Mouse (Mus musculus): ENCODE data around the gene Simc1. TPM values are rescaled to one million over a fixed set of nuclear protein-coding genes. Genes with fewer than 3 reads are reported as not detected.

The Simc1 gene
- total and polyA plus RNA-seq, 3 experiments: 6.2 to 16.6 (median 6.8) TPM

DNA sequence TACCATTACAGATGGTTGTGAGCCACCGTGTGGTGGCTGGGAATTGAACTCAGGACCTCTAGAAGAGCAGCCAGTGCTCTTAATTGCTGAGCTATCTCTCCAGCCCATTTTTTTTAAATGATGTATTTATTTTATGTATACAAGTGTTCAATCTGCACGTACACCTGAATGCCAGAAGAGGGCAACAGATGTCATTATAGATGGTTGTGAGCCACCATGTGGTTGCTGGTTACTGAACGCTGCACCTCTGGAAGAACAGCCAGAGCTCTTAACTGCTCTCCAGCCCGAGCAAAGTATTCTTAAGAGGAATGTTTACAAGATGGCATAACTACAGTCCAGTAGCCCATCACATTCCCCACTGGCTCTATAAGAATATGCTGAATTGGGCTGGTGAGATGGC, 31.6 kb upstream of the Simc1 start:
- Histone ChIP-seq H3K4me2 (ENCODE audit: insufficient read depth, low read depth, poor library complexity, severe bottlenecking) (no peak overlapping the region), H3K79me2 (replicated peaks; ENCODE audit: control insufficient read depth, extremely low read depth, insufficient read depth, poor library complexity, severe bottlenecking) (peaks cover 17% of the 10 kb centered on the region), H3K9ac (ENCODE audit: insufficient read depth, low read depth) (no peak overlapping the region), H3K4me3 (replicated peaks in 1 of 3; ENCODE audit: low read depth in 2 of 3, low read length in 2 of 3, poor library complexity in 1 of 3) (no peak overlapping the region), H3K4me1 (ENCODE audit: control insufficient read depth in 1 of 2, insufficient read depth in 2 of 2) (peaks cover 7 to 14% of the 10 kb centered on the region in 2 experiments), H3K9me3 (replicated peaks; ENCODE audit: low read length) (peaks cover 4% of the 10 kb centered on the region), H3K27me3 (replicated peaks) (no peaks in the 10 kb centered on the region), H3K27ac (ENCODE audit: insufficient read depth, low read depth) (no peak overlapping the region), H3K36me3 (replicated peaks in 1 of 2; ENCODE audit: control insufficient read depth in 1 of 2, insufficient read depth in 1 of 2, low read length in 1 of 2) (peaks cover 5 to 8% of the 10 kb centered on the region in 2 experiments)
- in situ Hi-C loops (cut with MboI; ENCODE audit: low pct_ligation_motif_present, low pct_unique_long_range_greater_than_20kb, low sequenced_read_pairs): no loop called here
- TF ChIP-seq KAT2A (IDR thresholded peaks at IDR 0.05; ENCODE audit: insufficient replicate concordance, low read length) (no peak), CTCF (conservative IDR thresholded peaks at IDR 0.05 in 1 of 2, IDR thresholded peaks at IDR 0.05 in 1 of 2; ENCODE audit: low read depth in 2 of 2, low read length in 2 of 2) (peak in 1 of 2 experiments; percentile 36; a peak in 2 of 4 replicates)
- dilution Hi-C loops (cut with MboI; ENCODE audit: extremely low pct_ligation_motif_present, extremely low pct_unique_long_range_greater_than_20kb, low sequenced_read_pairs): no loop called here
- no peak for DNase-seq (ENCODE audit: extremely low read depth)

DNA sequence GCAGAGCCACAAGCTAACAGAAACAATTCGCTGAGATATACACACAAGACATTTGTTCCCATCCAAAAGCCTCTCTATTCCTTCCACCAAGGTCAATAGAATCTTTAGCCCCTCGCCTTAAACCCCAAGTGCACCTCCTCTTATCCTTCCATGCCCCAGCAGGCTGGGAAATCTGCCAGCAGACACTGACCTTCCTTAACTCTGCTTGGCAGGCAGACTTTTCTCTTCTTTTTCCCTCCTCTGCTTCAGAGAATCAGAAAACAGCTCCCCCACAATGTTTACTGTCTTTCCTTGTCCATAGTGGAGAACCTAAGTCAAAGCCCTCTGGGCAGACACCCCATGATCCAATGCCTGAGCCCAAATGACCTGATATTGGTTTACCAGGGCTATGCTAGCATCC, 28.6 kb upstream of the Simc1 start:
- in situ Hi-C loops (cut with MboI; ENCODE audit: low pct_ligation_motif_present, low pct_unique_long_range_greater_than_20kb, low sequenced_read_pairs): no loop called here
- DNase-seq (ENCODE audit: extremely low read depth): no peak

DNA sequence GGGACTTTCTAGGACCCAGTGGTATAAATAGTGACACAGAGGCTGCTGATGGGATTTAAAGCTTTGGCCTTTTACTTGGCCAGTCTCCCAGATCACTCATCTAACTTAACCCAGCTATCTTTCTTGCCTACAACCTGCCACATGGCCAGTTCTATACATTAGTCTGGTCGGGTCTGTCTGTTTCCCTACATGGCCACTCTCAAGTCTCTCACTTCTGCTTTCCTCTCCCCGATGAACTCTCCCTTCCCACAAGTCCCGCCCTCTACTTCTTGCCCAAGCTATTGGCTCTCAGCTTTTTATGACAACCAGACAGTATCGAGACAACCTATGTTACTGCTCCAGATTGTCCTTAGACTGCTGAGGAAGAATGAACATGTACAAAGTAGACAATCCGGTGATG, 27.9 kb upstream of the Simc1 start:
- Histone ChIP-seq H3K79me2 (replicated peaks; ENCODE audit: control insufficient read depth, extremely low read depth, insufficient read depth, poor library complexity, severe bottlenecking) (no peaks in the 10 kb centered on the region), H3K4me1 (ENCODE audit: control insufficient read depth in 1 of 2, insufficient read depth in 2 of 2) (peaks cover 0 to 6% of the 10 kb centered on the region in 2 experiments; a peak in 2 of 4 replicates), H3K4me2 (ENCODE audit: insufficient read depth, low read depth, poor library complexity, severe bottlenecking) (no peak overlapping the region), H3K4me3 (replicated peaks in 1 of 3; ENCODE audit: low read depth in 2 of 3, low read length in 2 of 3, poor library complexity in 1 of 3) (no peak overlapping the region), H3K27me3 (replicated peaks) (no peaks in the 10 kb centered on the region), H3K36me3 (replicated peaks in 1 of 2; ENCODE audit: control insufficient read depth in 1 of 2, insufficient read depth in 1 of 2, low read length in 1 of 2) (no peaks in the 10 kb centered on the region), H3K9me3 (replicated peaks; ENCODE audit: low read length) (peaks cover 4% of the 10 kb centered on the region), H3K27ac (ENCODE audit: insufficient read depth, low read depth) (no peak overlapping the region), H3K9ac (ENCODE audit: insufficient read depth, low read depth) (no peak overlapping the region)
- DNase-seq (ENCODE audit: extremely low read depth): peak; percentile 87
- dilution Hi-C loops (cut with MboI; ENCODE audit: extremely low pct_ligation_motif_present, extremely low pct_unique_long_range_greater_than_20kb, low sequenced_read_pairs): no loop called here
- in situ Hi-C loops (cut with MboI; ENCODE audit: low pct_ligation_motif_present, low pct_unique_long_range_greater_than_20kb, low sequenced_read_pairs): no loop called here
- TF ChIP-seq ZKSCAN1 (IDR thresholded peaks at IDR 0.05; ENCODE audit: borderline replicate concordance, low read depth, low read length) (no peak), IRF4 (IDR thresholded peaks at IDR 0.05; ENCODE audit: low read depth, low read length) (peak; percentile 94), EP300 (IDR thresholded peaks at IDR 0.05; ENCODE audit: low read length) (peak; percentile 81), CHD2 (IDR thresholded peaks at IDR 0.05; ENCODE audit: low read length) (no peak), RAD21 (IDR thresholded peaks at IDR 0.05; ENCODE audit: low read depth, low read length) (no peak), HCFC1 (IDR thresholded peaks at IDR 0.05; ENCODE audit: low read depth, low read length) (no peak; the same call in 1 of the 2 replicates), ETS1 (conservative IDR thresholded peaks at IDR 0.05; ENCODE audit: low read depth, low read length) (no peak), CHD1 (IDR thresholded peaks at IDR 0.05; ENCODE audit: low read depth, low read length) (no peak), JUN (IDR thresholded peaks at IDR 0.05; ENCODE audit: insufficient read depth, low read depth, low read length) (no peak), GABPA (IDR thresholded peaks at IDR 0.05; ENCODE audit: insufficient replicate concordance, low read depth, low read length) (no peak), USF2 (conservative IDR thresholded peaks at IDR 0.05; ENCODE audit: low read depth, low read length) (no peak), NRF1 (IDR thresholded peaks at IDR 0.05; ENCODE audit: low read depth, low read length) (no peak), MXI1 (IDR thresholded peaks at IDR 0.05; ENCODE audit: low read depth, low read length) (no peak; the same call in 1 of the 2 replicates), MEF2A (IDR thresholded peaks at IDR 0.05; ENCODE audit: borderline replicate concordance, low read depth, low read length) (0 out of 2 replicates have a peak, but pooled peaks have one; percentile 23), TCF12 (IDR thresholded peaks at IDR 0.05; ENCODE audit: low read depth, low read length) (no peak), CTCF (conservative IDR thresholded peaks at IDR 0.05 in 1 of 2, IDR thresholded peaks at IDR 0.05 in 1 of 2; ENCODE audit: low read depth in 2 of 2, low read length in 2 of 2) (no peak), POLR2A (IDR thresholded peaks at IDR 0.05; ENCODE audit: low read depth, low read length) (no peak), ELF1 (IDR thresholded peaks at IDR 0.05; ENCODE audit: low read depth, low read length) (no peak)

More for the DNA sequence above, 28.6 kb upstream of the Simc1 start:
- TF ChIP-seq POLR2AphosphoS2 (IDR thresholded peaks at IDR 0.05; ENCODE audit: low read depth, low read length) (no peak), NELFE (IDR thresholded peaks at IDR 0.05; ENCODE audit: low read depth, low read length) (no peak), ZMIZ1 (IDR thresholded peaks at IDR 0.05; ENCODE audit: low read depth, low read length) (no peak), HCFC1 (IDR thresholded peaks at IDR 0.05; ENCODE audit: low read depth, low read length) (no peak), CHD1 (IDR thresholded peaks at IDR 0.05; ENCODE audit: low read depth, low read length) (no peak), GABPA (IDR thresholded peaks at IDR 0.05; ENCODE audit: insufficient replicate concordance, low read depth, low read length) (no peak), KAT2A (IDR thresholded peaks at IDR 0.05; ENCODE audit: insufficient replicate concordance, low read length) (no peak), SIN3A (IDR thresholded peaks at IDR 0.05; ENCODE audit: low read length) (no peak), NRF1 (IDR thresholded peaks at IDR 0.05; ENCODE audit: low read depth, low read length) (no peak), JUN (IDR thresholded peaks at IDR 0.05; ENCODE audit: insufficient read depth, low read depth, low read length) (no peak), ELF1 (IDR thresholded peaks at IDR 0.05; ENCODE audit: low read depth, low read length) (no peak), MEF2A (IDR thresholded peaks at IDR 0.05; ENCODE audit: borderline replicate concordance, low read depth, low read length) (no peak), CTCF (conservative IDR thresholded peaks at IDR 0.05 in 1 of 2, IDR thresholded peaks at IDR 0.05 in 1 of 2; ENCODE audit: low read depth in 2 of 2, low read length in 2 of 2) (no peak), TBP (conservative IDR thresholded peaks at IDR 0.05; ENCODE audit: low read depth, low read length) (no peak), PAX5 (IDR thresholded peaks at IDR 0.05; ENCODE audit: low read length) (no peak), SMC3 (IDR thresholded peaks at IDR 0.05; ENCODE audit: low read depth, low read length) (no peak), TCF12 (IDR thresholded peaks at IDR 0.05; ENCODE audit: low read depth, low read length) (no peak), MXI1 (IDR thresholded peaks at IDR 0.05; ENCODE audit: low read depth, low read length) (no peak), CHD2 (IDR thresholded peaks at IDR 0.05; ENCODE audit: low read length) (no peak), POLR2A (IDR thresholded peaks at IDR 0.05; ENCODE audit: low read depth, low read length) (no peak)
- dilution Hi-C loops (cut with MboI; ENCODE audit: extremely low pct_ligation_motif_present, extremely low pct_unique_long_range_greater_than_20kb, low sequenced_read_pairs): no loop called here
- Histone ChIP-seq H3K36me3 (replicated peaks in 1 of 2; ENCODE audit: control insufficient read depth in 1 of 2, insufficient read depth in 1 of 2, low read length in 1 of 2) (no peaks in the 10 kb centered on the region), H3K27ac (ENCODE audit: insufficient read depth, low read depth) (no peak overlapping the region), H3K79me2 (replicated peaks; ENCODE audit: control insufficient read depth, extremely low read depth, insufficient read depth, poor library complexity, severe bottlenecking) (no peaks in the 10 kb centered on the region), H3K9ac (ENCODE audit: insufficient read depth, low read depth) (no peak overlapping the region), H3K27me3 (replicated peaks) (no peaks in the 10 kb centered on the region), H3K4me2 (ENCODE audit: insufficient read depth, low read depth, poor library complexity, severe bottlenecking) (no peak overlapping the region), H3K4me3 (replicated peaks in 1 of 3; ENCODE audit: low read depth in 2 of 3, low read length in 2 of 3, poor library complexity in 1 of 3) (no peak overlapping the region), H3K4me1 (ENCODE audit: control insufficient read depth in 1 of 2, insufficient read depth in 2 of 2) (peaks cover 0 to 6% of the 10 kb centered on the region in 2 experiments; a peak in 2 of 4 replicates), H3K9me3 (replicated peaks; ENCODE audit: low read length) (peaks cover 4% of the 10 kb centered on the region)

All from CH12.LX (cell line).